Mouse (Mus musculus) monocyte, adult 2 months (primary cell): ENCODE data around the gene Gm5431.
A peak's percentile ranks its signal among the peaks of the same experiment; 100 is the strongest.
"Not testable (repeated sequence)": the region's sequence is repeated elsewhere in the genome, so short reads cannot be mapped to it uniquely, and the experiment has no call there.

Source experiments
- DNase-seq, 2 experiments: peaks; one replicate each; pipeline ENCODE4 v3.0.0; 2022; ENCODE audit warnings: low spot score in 2 of 2, low read depth in 1 of 2

Gm5431 gene

GRCm38 (mm10) chr11:48871817-48872541 lies 30.0 kb downstream of the Gm5431 start:
- DNase-seq, result no peak

GRCm38 (mm10) chr11:48871201-48871772 lies 30.7 kb downstream of the Gm5431 start, which contains the start of gene Irgm1:
Irgm1 (minus strand) TSS chr11:48871683.
- DNase-seq, result no peak

- no peak for DNase-seq
Observed at GRCm38 (mm10) chr11:48870781-48871180, 31.2 kb downstream of the Gm5431 start.

GRCm38 (mm10) chr11:48869380-48870110 lies 32.5 kb downstream of the Gm5431 start:
- DNase-seq, result no peak

GRCm38 (mm10) chr11:48866481-48866880 lies 35.5 kb downstream of the Gm5431 start:
- no peak for DNase-seq

GRCm38 (mm10) chr11:48863808-48864207 lies 38.2 kb downstream of the Gm5431 start:
- no peak for DNase-seq

- DNase-seq, result no peak
Observed at GRCm38 (mm10) chr11:48862784-48863319, 39.2 kb downstream of the Gm5431 start.

- DNase-seq, result no peak
Observed at GRCm38 (mm10) chr11:48859014-48859413, 43.0 kb downstream of the Gm5431 start.

- DNase-seq, result peak; percentile 71 to 83
Observed at GRCm38 (mm10) chr11:48853474-48854180, 48.4 kb downstream of the Gm5431 start.

- DNase-seq, result no peak
Observed at GRCm38 (mm10) chr11:48852624-48853473, 49.2 kb downstream of the Gm5431 start.

GRCm38 (mm10) chr11:48852190-48852589 lies 49.8 kb downstream of the Gm5431 start:
- DNase-seq, result no peak

- no peak for DNase-seq
Observed at GRCm38 (mm10) chr11:48851270-48851995, 50.6 kb downstream of the Gm5431 start.

- DNase-seq, result no peak
Observed at GRCm38 (mm10) chr11:48850240-48850639, 51.8 kb downstream of the Gm5431 start.

- DNase-seq, result no peak
Observed at GRCm38 (mm10) chr11:48846881-48847280, 55.1 kb downstream of the Gm5431 start.

- not testable (repeated sequence) for DNase-seq
Observed at GRCm38 (mm10) chr11:48846362-48846761, 55.7 kb downstream of the Gm5431 start.

- no peak for DNase-seq
Observed at GRCm38 (mm10) chr11:48845244-48845815, 56.7 kb downstream of the Gm5431 start.

GRCm38 (mm10) chr11:48844309-48844708 lies 57.7 kb downstream of the Gm5431 start:
- DNase-seq, result no peak

GRCm38 (mm10) chr11:48843202-48843601 lies 58.8 kb downstream of the Gm5431 start:
- DNase-seq, result no peak

GRCm38 (mm10) chr11:48842378-48842792 lies 59.6 kb downstream of the Gm5431 start:
- no peak for DNase-seq
